In the genomic region with DNA sequence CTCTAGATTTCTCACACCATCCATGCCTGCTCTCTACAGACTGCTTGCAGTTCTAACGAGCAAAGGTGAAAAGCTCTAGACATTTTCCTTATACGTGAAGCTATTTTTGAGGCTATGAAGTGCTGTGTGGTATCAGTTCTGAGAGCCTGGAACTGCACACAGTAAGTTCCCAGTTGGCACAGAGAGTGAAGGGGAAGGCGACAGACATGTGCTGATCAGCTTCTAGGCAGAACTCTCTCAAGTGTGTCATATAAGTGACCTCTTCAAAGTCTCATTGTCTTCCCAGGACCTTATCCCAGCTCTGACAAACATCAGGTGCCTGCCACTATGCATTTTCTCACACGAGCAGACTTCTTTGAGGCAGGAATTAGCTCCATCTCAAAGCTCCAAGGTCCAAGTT, we compare ENCODE assay signal across 21 mouse cellular contexts.
DNase-seq lines count a peak whose midpoint lies in the region; ATAC-seq lines count a peak whose summit lies in the region.
"Had no signal": no experiment of that assay in that cellular context is flagged by ENCODE, and none has a peak within 500 bp of the region (broad histone marks: within the 10 kb centered on the region; RNA-seq: fewer than 3 reads in every experiment).

No protein-coding gene starts in this region.

- no peak overlapping the region for H3K4me3 ChIP-seq in hindbrain, embryonic 10.5 days
- no peak overlapping the region for H3K4me3 ChIP-seq in hindbrain, embryonic 11.5 days (ENCODE audit: low read depth, low read length)
- H3K4me3 ChIP-seq in lung, embryonic 16.5 days (ENCODE audit: low read length): no peak overlapping the region
- no peak overlapping the region for H3K4me3 ChIP-seq in limb, embryonic 10.5 days
- H3K4me3 ChIP-seq: embryonic facial prominence, embryonic 12.5 days; erythroblast, embryonic 14.5 days; forebrain, embryonic 15.5 days; gastrocnemius, adult 2 months; megakaryocyte, embryonic 14.5 days; stomach, embryonic 15.5 days had no signal

- H3K4me2 ChIP-seq in hindbrain, embryonic 11.5 days (replicated peaks; ENCODE audit: low read depth, low read length): no peak overlapping the region
- H3K4me2 ChIP-seq in lung, embryonic 16.5 days (ENCODE audit: low read depth, low read length): no peak overlapping the region
- H3K4me2 ChIP-seq: embryonic facial prominence, embryonic 12.5 days; forebrain, embryonic 15.5 days; liver, embryonic 11.5 days; stomach, embryonic 15.5 days had no signal

- H3K4me1 ChIP-seq in hindbrain, embryonic 10.5 days (replicated peaks): peaks cover 57% of the 10 kb centered on the region
- peaks cover 7% of the 10 kb centered on the region for H3K4me1 ChIP-seq in hindbrain, embryonic 11.5 days (replicated peaks; ENCODE audit: control insufficient read depth, insufficient read depth, low read length)
- peaks cover 24% of the 10 kb centered on the region for H3K4me1 ChIP-seq in lung, embryonic 16.5 days (replicated peaks; ENCODE audit: control insufficient read depth, insufficient read depth, low read length)
- H3K4me1 ChIP-seq in limb, embryonic 10.5 days: peaks cover 35% of the 10 kb centered on the region

- no peak overlapping the region for H3K9ac ChIP-seq in hindbrain, embryonic 11.5 days (ENCODE audit: low read depth, low read length)
- no peak overlapping the region for H3K9ac ChIP-seq in lung, embryonic 16.5 days (ENCODE audit: low read length)
- H3K9ac ChIP-seq: embryonic facial prominence, embryonic 12.5 days; forebrain, embryonic 15.5 days; stomach, embryonic 15.5 days had no signal

- peak; percentile 84 for DNase-seq in heart, adult 11 months
- no peak for DNase-seq in heart, adult 9 months (ENCODE audit: low spot score in 2 of 2)
- DNase-seq in hindbrain, embryonic 10.5 days (ENCODE audit: low spot score): no peak
- DNase-seq in hindbrain, embryonic 11.5 days (ENCODE audit: low spot score): no peak
- no peak for DNase-seq in lung, postnatal 36 days
- DNase-seq in limb, embryonic 10.5 days (ENCODE audit: low spot score): no peak
- DNase-seq: adrenal gland, postnatal 14 days; cerebellum, adult 9-11 months; gastrocnemius, adult 2 months; lung, adult 18-20 months; retina, postnatal 1 day had no signal

- WGBS in hindbrain, embryonic 10.5 days: 68% methylated on average over 4 of the region's 4 CpGs
- 69% methylated on average over 4 of the region's 4 CpGs for whole genome bisulfite sequencing in hindbrain, embryonic 11.5 days
- 48% methylated on average over 4 of the region's 4 CpGs for WGBS in lung, embryonic 16.5 days
- 60% methylated on average over 4 of the region's 4 CpGs for WGBS in limb, embryonic 10.5 days

- H3K27me3 ChIP-seq in hindbrain, embryonic 10.5 days (ENCODE audit: insufficient read depth, poor library complexity, severe bottlenecking): no peaks in the 10 kb centered on the region
- no peaks in the 10 kb centered on the region for H3K27me3 ChIP-seq in hindbrain, embryonic 11.5 days (ENCODE audit: control insufficient read depth, insufficient read depth, low read length)
- H3K27me3 ChIP-seq in lung, embryonic 16.5 days (ENCODE audit: control insufficient read depth, insufficient read depth, low read depth, low read length): no peaks in the 10 kb centered on the region
- H3K27me3 ChIP-seq in limb, embryonic 10.5 days (ENCODE audit: low read depth, poor library complexity, severe bottlenecking): no peaks in the 10 kb centered on the region
- H3K27me3 ChIP-seq: embryonic facial prominence, embryonic 12.5 days; forebrain, embryonic 15.5 days; megakaryocyte, embryonic 14.5 days; stomach, embryonic 15.5 days had no signal

- no peaks in the 10 kb centered on the region for H3K9me3 ChIP-seq in hindbrain, embryonic 10.5 days
- no peaks in the 10 kb centered on the region for H3K9me3 ChIP-seq in hindbrain, embryonic 11.5 days (ENCODE audit: control insufficient read depth, low read length)
- H3K9me3 ChIP-seq in lung, embryonic 16.5 days (ENCODE audit: control insufficient read depth, low read length): no peaks in the 10 kb centered on the region
- no peaks in the 10 kb centered on the region for H3K9me3 ChIP-seq in limb, embryonic 10.5 days (replicated peaks)
- H3K9me3 ChIP-seq: embryonic facial prominence, embryonic 12.5 days; forebrain, embryonic 15.5 days; megakaryocyte, embryonic 14.5 days; stomach, embryonic 15.5 days had no signal

- no peak for ATAC-seq in hindbrain, embryonic 11.5 days (ENCODE audit: low FRiP score)
- ATAC-seq in lung, embryonic 16.5 days (ENCODE audit: low read depth): no peak
- no peak for ATAC-seq in frontal cortex, adult (ENCODE audit: low TSS enrichment)
- ATAC-seq: activated CD4-positive, CD25-positive, alpha-beta regulatory T cell, adult 4 months; CD4-positive, CD25-positive, alpha-beta regulatory T cell, adult 4 months; forebrain, embryonic 15.5 days had no signal

- H3K36me3 ChIP-seq in hindbrain, embryonic 10.5 days: no peaks in the 10 kb centered on the region
- H3K36me3 ChIP-seq in hindbrain, embryonic 11.5 days (ENCODE audit: control insufficient read depth, insufficient read depth, low read length): no peaks in the 10 kb centered on the region
- H3K36me3 ChIP-seq in lung, embryonic 16.5 days (ENCODE audit: control insufficient read depth, insufficient read depth, low read length): no peaks in the 10 kb centered on the region
- no peaks in the 10 kb centered on the region for H3K36me3 ChIP-seq in limb, embryonic 10.5 days
- H3K36me3 ChIP-seq: embryonic facial prominence, embryonic 12.5 days; forebrain, embryonic 15.5 days; stomach, embryonic 15.5 days had no signal

- peak overlapping the region; percentile 73 for H3K27ac ChIP-seq in hindbrain, embryonic 10.5 days
- no peak overlapping the region for H3K27ac ChIP-seq in hindbrain, embryonic 11.5 days (ENCODE audit: low read depth, low read length)
- peak overlapping the region; percentile 5; the same call in 1 of the 2 replicates for H3K27ac ChIP-seq in lung, embryonic 16.5 days (ENCODE audit: low read length)
- peak overlapping the region; percentile 51; the same call in 1 of the 2 replicates for H3K27ac ChIP-seq in limb, embryonic 10.5 days
- H3K27ac ChIP-seq: embryonic facial prominence, embryonic 12.5 days; forebrain, embryonic 15.5 days; gastrocnemius, adult 2 months; stomach, embryonic 15.5 days had no signal
